Mouse (Mus musculus): Measurements from ENCODE around the gene Bmyc.
"Not testable (repeated sequence)": the region's sequence is repeated elsewhere in the genome, so short reads cannot be mapped to it uniquely, and the experiment has no call there.

Gene Bmyc

GRCm38 (mm10) chr2:25717222-25717621, 10.7 kb downstream of the Bmyc start:
- no peak for DNase-seq (ENCODE audit: low read depth, low spot score)

GRCm38 (mm10) chr2:25733199-25733930, 26.8 kb downstream of the Bmyc start:
- no peak for DNase-seq (ENCODE audit: low read depth, low spot score)

DNA sequence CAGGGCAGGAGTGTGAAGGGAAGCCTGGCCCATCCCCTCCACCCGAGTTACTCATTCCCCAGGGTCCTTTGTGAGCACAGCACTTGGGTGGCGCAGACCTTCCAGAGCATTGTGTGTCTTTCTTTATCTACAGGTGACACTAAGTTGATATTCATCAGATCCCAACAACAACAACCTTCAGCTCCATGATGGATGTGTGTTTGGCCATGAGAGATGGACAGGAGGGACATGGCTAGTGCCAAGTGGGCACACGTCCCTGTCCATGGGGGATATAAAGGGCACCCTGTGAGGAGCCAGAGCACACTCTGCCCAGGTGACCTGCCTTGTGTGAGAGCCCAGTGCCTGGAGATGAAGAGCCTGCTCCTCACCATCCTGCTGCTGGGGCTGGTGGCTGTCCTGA, 30.2 kb downstream of the Bmyc start, which contains the start of gene Obp2b:
TSS of gene Obp2b (plus strand) at position 301 of the 400 bp plus-strand sequence.
- not testable (repeated sequence) for DNase-seq (ENCODE audit: low read depth, low spot score)

- DNase-seq (ENCODE audit: low read depth, low spot score): no peak
Measured at GRCm38 (mm10) chr2:25741671-25742070, 35.1 kb downstream of the Bmyc start.

GRCm38 (mm10) chr2:25754201-25754600, 47.7 kb downstream of the Bmyc start:
- DNase-seq (ENCODE audit: low read depth, low spot score): no peak

All from brain, adult 2 months (tissue).